Mouse (Mus musculus) midbrain, embryonic 11.5 days (tissue): ENCODE data around the gene Mga. TPM values are rescaled to one million over a fixed set of nuclear protein-coding genes. Genes with fewer than 3 reads are reported as not detected.

Experiments used
- ATAC-seq: fragments of 200-750 bp; cut with Nextera tagmentation; 2 replicates; pipeline ENCODE4 v1.8.0; 2017; ENCODE audit warnings: moderate TSS enrichment, moderate library complexity; ENCODE audit not compliant: low FRiP score
- DNase-seq: peaks from one replicate; pipeline ENCODE4 v3.0.0; 2015; ENCODE audit warnings: low spot score; ENCODE audit errors: missing footprints
- H3K27ac ChIP-seq: fragments of 300-500 bp; sonication (generic); 2 replicates; pipeline ENCODE4 v1.5.1; 2014; ENCODE audit warnings: low read depth, low read length
- H3K27me3 ChIP-seq: fragments of 300-500 bp; sonication (generic); 2 replicates; pipeline ENCODE4 v1.6.1; 2014; ENCODE audit warnings: mild to moderate bottlenecking, low read length, moderate library complexity, mixed read lengths; ENCODE audit not compliant: control insufficient read depth, insufficient read depth
- H3K36me3 ChIP-seq: fragments of 300-500 bp; sonication (generic); 2 replicates; pipeline ENCODE4 v1.6.1; 2014; ENCODE audit warnings: mild to moderate bottlenecking, low read length, moderate library complexity, mixed read lengths; ENCODE audit not compliant: control insufficient read depth, insufficient read depth
- H3K4me1 ChIP-seq: fragments of 300-500 bp; sonication (generic); 2 replicates; pipeline ENCODE4 v1.6.1; 2014; ENCODE audit warnings: low read length; ENCODE audit not compliant: control insufficient read depth, insufficient read depth
- H3K4me2 ChIP-seq: fragments of 300-500 bp; sonication (generic); 2 replicates; pipeline ENCODE4 v1.6.1; 2014; ENCODE audit warnings: mild to moderate bottlenecking, moderate library complexity
- H3K4me3 ChIP-seq: fragments of 300-500 bp; sonication (generic); 2 replicates; pipeline ENCODE4 v1.5.1; 2014; ENCODE audit warnings: low read depth, low read length
- H3K9ac ChIP-seq: fragments of 300-500 bp; sonication (generic); 2 replicates; pipeline ENCODE4 v1.6.1; 2014; ENCODE audit warnings: low read length
- H3K9me3 ChIP-seq: fragments of 300-500 bp; sonication (generic); 2 replicates; pipeline ENCODE4 v1.6.1; 2016; ENCODE audit warnings: low read length; ENCODE audit not compliant: control insufficient read depth
- WGBS: fragments of 180-500 bp; shearing (Covaris S2); extraction: QIAGEN DNeasy Blood & Tissue Kit; methylation state at CpG from one replicate; pipeline ENCODE4 v1.1.7; 2014; 5-methylcytosine and 5-hydroxymethylcytosine counted together
- polyA plus RNA-seq: library from polyadenylated mRNA; unstranded; fragments of >200 nt; fragmentation: Nextera tagmentation; extraction: Ambion mirVana; gene quantifications from 2 replicates; pipeline ENCODE4 v1.2.1, GENCODE M21; 2014

The Mga gene
- polyA plus RNA-seq, 1 experiment from 2014 or later, result 32.1 TPM

DNA sequence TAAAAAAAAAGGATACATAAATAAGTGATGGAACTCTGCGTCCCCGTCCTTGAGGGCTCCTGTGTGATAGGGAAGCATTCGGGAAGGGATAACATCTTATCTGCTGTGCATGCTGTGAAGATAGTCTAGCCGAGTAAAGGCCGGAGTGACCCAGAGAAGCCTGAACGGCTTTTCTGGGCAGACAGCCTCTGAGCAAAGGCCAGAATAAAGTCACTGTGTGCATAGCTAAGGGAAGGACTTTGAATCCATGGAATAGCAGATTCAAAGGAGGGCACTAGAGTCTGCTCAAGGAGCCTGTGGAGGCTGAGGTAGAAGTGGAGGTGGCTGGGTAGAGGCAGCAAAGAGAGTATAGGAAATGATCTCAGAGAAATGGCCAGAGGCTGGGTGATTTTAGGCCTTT lies 97.8 kb downstream of the Mga start:
- H3K9me3 ChIP-seq, result no peaks in the 10 kb centered on the region
- no peak overlapping the region for H3K4me3 ChIP-seq
- peak; percentile 49 for DNase-seq
- no peak overlapping the region for H3K9ac ChIP-seq
- H3K27ac ChIP-seq, result no peak overlapping the region
- H3K36me3 ChIP-seq, result no peaks in the 10 kb centered on the region
- no peaks in the 10 kb centered on the region for H3K27me3 ChIP-seq
- no peak overlapping the region for H3K4me2 ChIP-seq
- ATAC-seq, result no peak
- H3K4me1 ChIP-seq, result no peaks in the 10 kb centered on the region
- WGBS, result 88% methylated on average over 6 of the region's 6 CpGs

GRCm38 (mm10) chr2:119995391-119996281 lies 98.6 kb downstream of the Mga start:
- ATAC-seq, result no peak
- H3K36me3 ChIP-seq, result no peaks in the 10 kb centered on the region
- peak; percentile 66 for DNase-seq
- 79% methylated on average over 9 of the region's 9 CpGs for WGBS
- no peaks in the 10 kb centered on the region for H3K4me1 ChIP-seq
- H3K27me3 ChIP-seq, result no peaks in the 10 kb centered on the region
- no peak overlapping the region for H3K9ac ChIP-seq
- no peaks in the 10 kb centered on the region for H3K9me3 ChIP-seq
- H3K27ac ChIP-seq, result no peak overlapping the region
- no peak overlapping the region for H3K4me3 ChIP-seq
- H3K4me2 ChIP-seq, result no peak overlapping the region

DNA sequence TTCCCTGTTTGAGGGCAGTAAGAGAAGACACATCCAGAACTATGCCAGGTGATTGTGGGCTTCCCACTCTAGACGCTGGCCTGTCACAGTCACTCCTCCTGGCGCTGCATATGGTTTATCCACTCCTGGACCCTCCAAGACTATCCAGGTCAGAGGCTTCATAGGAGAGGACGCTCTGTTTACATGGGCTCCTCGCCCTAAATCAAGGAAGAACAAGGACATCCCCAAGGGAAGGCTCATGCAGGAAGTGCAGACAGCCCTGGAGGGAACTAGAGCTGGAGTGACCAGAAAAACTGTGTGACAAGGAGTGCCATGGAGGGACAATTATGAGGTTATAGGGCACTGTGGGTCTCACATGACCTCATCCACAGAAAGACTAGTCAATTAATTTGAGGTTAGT lies 100.3 kb downstream of the Mga start:
- no peak for ATAC-seq
- H3K4me1 ChIP-seq, result no peaks in the 10 kb centered on the region
- H3K9me3 ChIP-seq, result no peaks in the 10 kb centered on the region
- peak; percentile 61 for DNase-seq
- H3K27ac ChIP-seq, result no peak overlapping the region
- H3K36me3 ChIP-seq, result no peaks in the 10 kb centered on the region
- no peak overlapping the region for H3K4me3 ChIP-seq
- no peaks in the 10 kb centered on the region for H3K27me3 ChIP-seq
- 88% methylated on average over 4 of the region's 4 CpGs for WGBS
- no peak overlapping the region for H3K9ac ChIP-seq
- no peak overlapping the region for H3K4me2 ChIP-seq

DNA sequence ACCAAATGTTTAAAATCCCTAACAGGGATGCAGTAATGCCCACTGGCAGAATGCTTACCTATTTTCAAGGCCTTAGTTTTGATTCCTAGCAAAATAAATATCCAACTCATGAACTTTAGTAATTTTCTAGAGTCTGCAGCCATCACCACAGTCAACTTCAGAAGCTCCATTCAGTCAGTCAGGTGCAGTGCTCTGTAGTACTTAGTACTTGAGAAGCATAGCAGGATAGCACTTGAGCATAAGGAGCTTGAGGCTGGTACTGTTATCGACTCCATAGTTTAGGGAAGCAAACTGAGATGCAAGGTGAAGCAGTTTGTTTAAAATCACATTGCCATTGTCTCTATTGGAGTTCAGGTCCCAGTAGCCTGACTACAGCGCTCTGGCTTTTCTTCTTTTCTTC lies 102.7 kb downstream of the Mga start:
- Histone ChIP-seq H3K27me3 (no peaks in the 10 kb centered on the region), H3K4me1 (no peaks in the 10 kb centered on the region), H3K4me3 (no peak overlapping the region), H3K36me3 (no peaks in the 10 kb centered on the region), H3K4me2 (no peak overlapping the region), H3K9ac (no peak overlapping the region), H3K9me3 (no peaks in the 10 kb centered on the region), H3K27ac (no peak overlapping the region)
- WGBS, result 93% methylated on average over 2 of the region's 2 CpGs
- DNase-seq (no peak), ATAC-seq (no peak)

DNA sequence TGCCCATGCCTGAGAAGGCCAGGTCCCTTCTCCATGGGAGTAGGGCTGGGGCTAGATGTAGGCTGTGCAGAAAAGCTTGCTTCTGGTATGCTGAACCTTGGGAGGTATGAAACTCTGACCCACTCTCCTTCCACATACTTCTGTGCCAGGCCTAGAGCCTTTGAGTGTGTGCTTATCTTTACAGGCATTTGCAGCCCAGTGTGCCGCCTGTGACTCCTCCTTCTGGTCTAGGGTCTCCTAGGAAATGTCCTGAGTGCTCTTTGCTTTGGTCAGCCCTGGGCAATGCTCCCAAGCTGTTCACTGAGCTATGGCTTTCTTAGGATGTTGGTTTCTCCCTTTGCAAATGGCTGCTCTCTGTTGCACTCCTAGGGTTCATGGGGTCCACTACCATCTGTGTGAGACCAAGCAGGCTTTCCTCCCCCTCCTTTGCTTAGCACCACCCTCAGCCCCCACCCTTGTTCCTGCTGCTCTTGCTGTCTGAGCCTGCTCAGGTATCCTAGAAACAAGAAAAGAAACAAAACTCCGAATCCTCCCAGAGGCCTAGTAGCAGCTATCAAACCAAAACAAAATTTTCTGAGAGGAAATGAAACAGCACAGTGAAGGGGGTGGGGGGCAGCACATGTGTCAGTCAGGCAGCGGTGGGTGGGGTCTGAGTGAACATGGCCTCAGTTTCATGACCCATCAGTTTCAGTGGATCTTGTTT lies 104.0 kb downstream of the Mga start:
- H3K27ac ChIP-seq, result no peak overlapping the region
- no peaks in the 10 kb centered on the region for H3K36me3 ChIP-seq

GRCm38 (mm10) chr2:120001956-120002355 lies 104.9 kb downstream of the Mga start:
- H3K27ac ChIP-seq, result no peak overlapping the region
- WGBS, result 64% methylated on average over 4 of the region's 4 CpGs

More for the DNA sequence above, 104.0 kb downstream of the Mga start:
- no peaks in the 10 kb centered on the region for H3K27me3 ChIP-seq
- no peak overlapping the region for H3K4me3 ChIP-seq
- no peak overlapping the region for H3K4me2 ChIP-seq
- no peak overlapping the region for H3K9ac ChIP-seq
- ATAC-seq (no peak), DNase-seq (no peak)
- no peaks in the 10 kb centered on the region for H3K9me3 ChIP-seq
- WGBS, result 76% methylated on average over 3 of the region's 3 CpGs
- no peaks in the 10 kb centered on the region for H3K4me1 ChIP-seq

GRCm38 (mm10) chr2:120003970-120004369 lies 106.9 kb downstream of the Mga start:
- no peak for ATAC-seq

More at GRCm38 (mm10) chr2:120001956-120002355, 104.9 kb downstream of the Mga start:
- ATAC-seq (no peak), DNase-seq (no peak)
- no peaks in the 10 kb centered on the region for H3K4me1 ChIP-seq
- H3K36me3 ChIP-seq, result no peaks in the 10 kb centered on the region
- H3K4me3 ChIP-seq, result no peak overlapping the region
- no peak overlapping the region for H3K9ac ChIP-seq
- H3K4me2 ChIP-seq, result no peak overlapping the region
- H3K9me3 ChIP-seq, result no peaks in the 10 kb centered on the region
- no peaks in the 10 kb centered on the region for H3K27me3 ChIP-seq

GRCm38 (mm10) chr2:120006696-120007095 lies 109.7 kb downstream of the Mga start:
- Histone ChIP-seq H3K36me3 (no peaks in the 10 kb centered on the region), H3K27ac (no peak overlapping the region), H3K27me3 (no peaks in the 10 kb centered on the region), H3K4me2 (no peak overlapping the region), H3K9me3 (no peaks in the 10 kb centered on the region), H3K4me3 (no peak overlapping the region), H3K4me1 (no peaks in the 10 kb centered on the region), H3K9ac (no peak overlapping the region)
- ATAC-seq (no peak), DNase-seq (no peak)
- WGBS, result 97% methylated on average over 7 of the region's 7 CpGs

More at GRCm38 (mm10) chr2:120003970-120004369, 106.9 kb downstream of the Mga start:
- H3K4me2 ChIP-seq, result no peak overlapping the region
- no peak for DNase-seq
- no peak overlapping the region for H3K27ac ChIP-seq
- no peaks in the 10 kb centered on the region for H3K27me3 ChIP-seq
- no peak overlapping the region for H3K4me3 ChIP-seq
- H3K36me3 ChIP-seq, result no peaks in the 10 kb centered on the region
- 92% methylated on average over 2 of the region's 2 CpGs for WGBS
- H3K9me3 ChIP-seq, result no peaks in the 10 kb centered on the region
- H3K4me1 ChIP-seq, result no peaks in the 10 kb centered on the region
- no peak overlapping the region for H3K9ac ChIP-seq

- WGBS, result 89% methylated on average over 4 of the region's 4 CpGs
- no peak overlapping the region for H3K4me3 ChIP-seq
Observed at GRCm38 (mm10) chr2:120007680-120008210, 110.7 kb downstream of the Mga start.

More at GRCm38 (mm10) chr2:120007680-120008210, 110.7 kb downstream of the Mga start:
- Histone ChIP-seq H3K4me1 (no peaks in the 10 kb centered on the region), H3K27me3 (no peaks in the 10 kb centered on the region), H3K27ac (no peak overlapping the region), H3K9ac (no peak overlapping the region), H3K36me3 (no peaks in the 10 kb centered on the region), H3K4me2 (no peak overlapping the region), H3K9me3 (no peaks in the 10 kb centered on the region)
- ATAC-seq, result no peak
- DNase-seq, result no peak
